Mouse (Mus musculus) MN1 (cell line): ENCODE results near the gene Scnn1a.

ENCODE experiments used
- DNase-seq: peaks from one replicate; pipeline ENCODE4 v3.0.0-alpha.2; 2016; ENCODE audit warnings: low spot score

Scnn1a gene

GRCm38 (mm10) chr6:125309406-125309805, 11.1 kb upstream of the Scnn1a start:
- DNase-seq, result no peak

- no peak for DNase-seq
Observed at GRCm38 (mm10) chr6:125312171-125312570, 8.3 kb upstream of the Scnn1a start.

GRCm38 (mm10) chr6:125312581-125313355, 7.7 kb upstream of the Scnn1a start:
- DNase-seq, result peak; percentile 24

- DNase-seq, result peak; percentile 85
Observed at GRCm38 (mm10) chr6:125313546-125314230, 6.8 kb upstream of the Scnn1a start, which contains the start of gene Ltbr. Gene Ltbr (minus strand): TSS chr6:125313885.

- no peak for DNase-seq
Observed at GRCm38 (mm10) chr6:125314231-125314563, 6.3 kb upstream of the Scnn1a start.

GRCm38 (mm10) chr6:125314746-125315145, 5.7 kb upstream of the Scnn1a start:
- no peak for DNase-seq

- DNase-seq, result no peak
Observed at GRCm38 (mm10) chr6:125317077-125317476, 3.4 kb upstream of the Scnn1a start.

- DNase-seq, result no peak
Observed at GRCm38 (mm10) chr6:125318981-125319918, 1.2 kb upstream of the Scnn1a start.

GRCm38 (mm10) chr6:125319919-125320296, 551 bp upstream of the Scnn1a start:
- no peak for DNase-seq

- no peak for DNase-seq
Observed at GRCm38 (mm10) chr6:125321114-125321855, 826 bp downstream of the Scnn1a start.

- no peak for DNase-seq
Observed at GRCm38 (mm10) chr6:125322794-125323193, 2.3 kb downstream of the Scnn1a start.

- DNase-seq, result no peak
Observed at GRCm38 (mm10) chr6:125323547-125323946, 3.1 kb downstream of the Scnn1a start.

GRCm38 (mm10) chr6:125325337-125325736, 4.9 kb downstream of the Scnn1a start:
- DNase-seq, result peak; percentile 31

GRCm38 (mm10) chr6:125328243-125328642, 7.8 kb downstream of the Scnn1a start:
- no peak for DNase-seq

GRCm38 (mm10) chr6:125330626-125331326, 10.3 kb downstream of the Scnn1a start:
- peak; percentile 84 for DNase-seq

- no peak for DNase-seq
Observed at GRCm38 (mm10) chr6:125333112-125333899, 12.8 kb downstream of the Scnn1a start.

GRCm38 (mm10) chr6:125334356-125334755, 13.9 kb downstream of the Scnn1a start:
- no peak for DNase-seq

- no peak for DNase-seq
Observed at GRCm38 (mm10) chr6:125338791-125339660, 18.6 kb downstream of the Scnn1a start.

- DNase-seq, result no peak
Observed at GRCm38 (mm10) chr6:125340244-125340643, 19.8 kb downstream of the Scnn1a start.
